In the genomic region with DNA sequence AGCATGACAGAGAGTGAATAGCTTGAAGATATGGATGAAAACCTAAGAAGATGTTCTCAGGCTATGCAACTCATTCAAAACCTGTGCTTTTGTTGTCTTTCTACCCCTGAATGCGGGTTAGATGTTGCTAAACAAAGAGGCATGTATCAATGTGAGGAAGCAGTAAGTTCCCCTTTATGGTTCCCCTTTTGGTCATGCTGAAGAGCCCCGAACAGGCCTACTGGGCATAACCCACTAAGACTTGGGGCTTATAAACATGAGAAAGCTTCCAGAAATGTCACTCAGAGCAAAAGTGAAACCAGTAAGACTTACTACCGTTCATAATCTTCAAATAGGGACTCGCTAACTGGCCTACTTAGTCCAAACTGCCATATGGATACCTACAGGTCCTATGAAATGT, we compare ENCODE assay signal across 23 mouse cellular contexts. TPM values are rescaled to one million over a fixed set of nuclear protein-coding genes. Genes with fewer than 3 reads are reported as not detected.
DNase-seq lines count a peak whose midpoint lies in the region; ATAC-seq and TF ChIP-seq lines count a peak whose summit lies in the region.
"Had no signal": no experiment of that assay in that cellular context is flagged by ENCODE, and none has a peak within 500 bp of the region (broad histone marks: within the 10 kb centered on the region; RNA-seq: fewer than 3 reads in every experiment).

No protein-coding gene starts in this region.

- no peak for TF ChIP-seq CTCF in G1E (IDR thresholded peaks at IDR 0.05; ENCODE audit: low read depth, low read length)

- H3K4me3 ChIP-seq in G1E (ENCODE audit: low read depth, low read length), result no peak overlapping the region
- H3K4me3 ChIP-seq in midbrain, embryonic 15.5 days, result no peak overlapping the region
- H3K4me3 ChIP-seq: embryonic facial prominence, embryonic 12.5 days; erythroblast, embryonic 14.5 days; forebrain, embryonic 13.5 days; limb, embryonic 15.5 days; midbrain, embryonic 10.5 days; neural tube, embryonic 13.5 days had no signal

- H3K27me3 ChIP-seq in G1E (ENCODE audit: insufficient read depth, low read length), result no peaks in the 10 kb centered on the region
- no peaks in the 10 kb centered on the region for H3K27me3 ChIP-seq in midbrain, embryonic 15.5 days (replicated peaks)
- H3K27me3 ChIP-seq: embryonic facial prominence, embryonic 12.5 days; forebrain, embryonic 13.5 days; limb, embryonic 15.5 days; neural tube, embryonic 13.5 days had no signal

- peaks cover 15% of the 10 kb centered on the region for H3K4me1 ChIP-seq in G1E (ENCODE audit: insufficient read depth, low read depth, low read length)
- H3K4me1 ChIP-seq in midbrain, embryonic 15.5 days, result peaks cover 7% of the 10 kb centered on the region

- H3K36me3 ChIP-seq in G1E (replicated peaks), result peaks cover 73% of the 10 kb centered on the region
- peaks cover 11% of the 10 kb centered on the region; the same call in 1 of the 2 replicates for H3K36me3 ChIP-seq in midbrain, embryonic 15.5 days (replicated peaks)

- no peak overlapping the region for H3K9ac ChIP-seq in midbrain, embryonic 15.5 days
- H3K9ac ChIP-seq: embryonic facial prominence, embryonic 12.5 days; forebrain, embryonic 13.5 days; limb, embryonic 15.5 days; lung, embryonic 14.5 days; neural tube, embryonic 13.5 days had no signal

- no peak overlapping the region for H3K4me2 ChIP-seq in midbrain, embryonic 15.5 days
- H3K4me2 ChIP-seq: embryonic facial prominence, embryonic 12.5 days; forebrain, embryonic 13.5 days; limb, embryonic 15.5 days; lung, embryonic 14.5 days; neural tube, embryonic 13.5 days had no signal

- DNase-seq in lung, postnatal 36 days, result peak; percentile 33
- DNase-seq in lung, postnatal 14 days, result no peak
- DNase-seq in G1E (ENCODE audit: low spot score), result peak; percentile 2
- DNase-seq in cerebellum, postnatal 36 days, result no peak
- DNase-seq in frontal cortex, postnatal 36 days (ENCODE audit: low spot score in 2 of 2), result no peak
- DNase-seq: adrenal gland, postnatal 36 days; cerebellum, adult 8-10 months; gastrocnemius, postnatal 25 days; kidney, adult 18-20 months; lung, embryonic 14.5 days; right cerebral cortex, postnatal 25 days; thymus, postnatal 4 days had no signal

- ATAC-seq in G1E (ENCODE audit: extremely low read depth, insufficient number of reproducible peaks, low FRiP score, poor library complexity, severe bottlenecking), result peak; percentile 22
- peak; percentile 95 for ATAC-seq in granulocyte monocyte progenitor cell, adult 5-6 weeks (replicated peaks; ENCODE audit: poor library complexity, severe bottlenecking)
- peak; percentile 97 for ATAC-seq in neutrophil, adult 5-6 weeks (ENCODE audit: extremely low read depth, insufficient number of reproducible peaks, low FRiP score, poor library complexity, severe bottlenecking)
- no peak for ATAC-seq in midbrain, embryonic 15.5 days (replicated peaks)
- ATAC-seq: CD4-positive, CD25-positive, alpha-beta regulatory T cell, adult 4 months; forebrain, embryonic 13.5 days had no signal

- H3K9me3 ChIP-seq in G1E (replicated peaks), result no peaks in the 10 kb centered on the region
- H3K9me3 ChIP-seq in midbrain, embryonic 15.5 days, result no peaks in the 10 kb centered on the region
- H3K9me3 ChIP-seq: embryonic facial prominence, embryonic 12.5 days; forebrain, embryonic 13.5 days; limb, embryonic 15.5 days; midbrain, embryonic 10.5 days; neural tube, embryonic 13.5 days had no signal

- WGBS in midbrain, embryonic 15.5 days, result 91% methylated on average over 4 of the region's 4 CpGs

- H3K27ac ChIP-seq in midbrain, embryonic 15.5 days, result no peak overlapping the region
- H3K27ac ChIP-seq: embryonic facial prominence, embryonic 12.5 days; forebrain, embryonic 13.5 days; kidney, postnatal 0 days; limb, embryonic 15.5 days; midbrain, embryonic 10.5 days; neural tube, embryonic 13.5 days had no signal

RNA-seq across cellular contexts. Expression of a gene that starts 14.8 kb away (rescaled TPM):
- total RNA-seq in G1E (2014; fragmentation: Nextera tagmentation) (33.4 and 38.5 TPM in 2 replicates), G1E (2017) (63.3 and 67.0 TPM in 2 replicates)
- 3.7 and 9.9 TPM in 2 replicates for polyA plus RNA-seq in G1E (2012)
- total RNA-seq in granulocyte monocyte progenitor cell, adult 5-6 weeks (2014; fragmentation: Nextera tagmentation), result 36.0 and 43.0 TPM in 2 replicates
- 50.2 and 56.6 TPM in 2 replicates for total RNA-seq in granulocyte monocyte progenitor cell, adult 5-6 weeks (2017)
- 18.5 and 20.4 TPM in 2 replicates for total RNA-seq in neutrophil, adult 5-6 weeks (2017)
- polyA plus RNA-seq in midbrain, embryonic 15.5 days (2015; fragmentation: Nextera tagmentation; extraction: Ambion mirVana), result 30.0 and 30.2 TPM in 2 replicates

RNA-seq across cellular contexts. Expression of a gene that starts 55.4 kb away (rescaled TPM):
- total RNA-seq in G1E (2014; fragmentation: Nextera tagmentation) (0.68 and 0.87 TPM in 2 replicates), G1E (2017) (0.23 and 0.38 TPM in 2 replicates)
- 0.28 and 0.30 TPM in 2 replicates for polyA plus RNA-seq in G1E (2012)
- total RNA-seq in granulocyte monocyte progenitor cell, adult 5-6 weeks (2014; fragmentation: Nextera tagmentation), result 0.13 and 0.41 TPM in 2 replicates
- total RNA-seq in granulocyte monocyte progenitor cell, adult 5-6 weeks (2017), result 0.39 and 0.82 TPM in 2 replicates
- 0.74 and 1.3 TPM in 2 replicates for total RNA-seq in neutrophil, adult 5-6 weeks (2017)
- 260 and 264 TPM in 2 replicates for polyA plus RNA-seq in midbrain, embryonic 15.5 days (2015; fragmentation: Nextera tagmentation; extraction: Ambion mirVana)

Comparison
In these comparisons a context has a peak if more than half of its experiments do, and no peak if none do; other contexts are left out.
1. DNase-seq: peak in lung, postnatal 36 days (single experiment) and G1E (single experiment); none in lung, postnatal 14 days (single experiment), cerebellum, postnatal 36 days (0 of 2) and frontal cortex, postnatal 36 days (0 of 2).